Mouse (Mus musculus): Measurements from ENCODE around the gene Mael.

Gene Mael

DNA sequence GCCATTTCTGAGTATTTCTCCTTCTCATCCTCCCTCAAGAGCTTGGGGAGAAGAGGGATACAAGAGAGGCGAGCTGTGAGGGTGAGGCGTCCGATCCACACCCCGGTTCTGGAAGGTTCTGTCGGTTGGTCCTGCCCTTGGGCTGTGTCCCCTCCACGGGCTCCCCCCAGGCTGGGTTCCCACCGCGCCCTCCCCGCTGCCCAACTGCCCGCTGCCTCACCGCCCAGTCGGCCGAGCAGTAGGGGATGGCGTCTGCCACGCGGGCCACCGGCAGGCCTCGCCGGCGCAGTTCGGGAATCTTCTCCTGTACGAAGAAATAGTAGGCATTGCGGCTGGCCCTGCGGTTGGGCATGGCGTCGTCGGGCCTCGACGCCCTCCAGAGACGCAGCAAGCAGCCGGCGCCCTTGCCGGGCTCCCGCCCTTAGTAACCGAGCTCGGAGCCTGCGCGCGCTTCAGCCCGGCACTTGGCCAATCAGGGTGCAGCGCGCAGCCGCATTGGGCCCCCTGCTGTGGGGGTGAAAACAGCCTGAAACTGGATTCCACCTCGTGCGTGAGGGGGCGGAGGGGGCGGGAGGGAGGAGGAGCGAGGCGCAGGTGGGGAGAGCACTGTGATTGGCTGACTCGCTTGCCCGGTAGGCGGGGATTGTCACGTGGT lies at the start of gene Mael:
Mael (minus strand) TSS at position 433 of the 655 bp plus-strand sequence.
- no peak for DNase-seq (ENCODE audit: low read depth, low spot score)
- no peaks in the 10 kb centered on the region for H3K27me3 ChIP-seq (ENCODE audit: control insufficient read depth, insufficient read depth, low read length, poor library complexity, severe bottlenecking)
- no peaks in the 10 kb centered on the region for H3K36me3 ChIP-seq (ENCODE audit: control insufficient read depth, insufficient read depth, low read length, poor library complexity, severe bottlenecking)

- H3K36me3 ChIP-seq (ENCODE audit: control insufficient read depth, insufficient read depth, low read length, poor library complexity, severe bottlenecking) = no peaks in the 10 kb centered on the region
- H3K27me3 ChIP-seq (ENCODE audit: control insufficient read depth, insufficient read depth, low read length, poor library complexity, severe bottlenecking) = no peaks in the 10 kb centered on the region; the same call in 1 of the 2 replicates
- no peak for DNase-seq (ENCODE audit: low read depth, low spot score)
These were observed 47.7 kb upstream of the Mael start for GRCm38 (mm10) chr1:166286231-166286630.

- no peaks in the 10 kb centered on the region for H3K36me3 ChIP-seq (ENCODE audit: control insufficient read depth, insufficient read depth, low read length, poor library complexity, severe bottlenecking)
- no peak for DNase-seq (ENCODE audit: low read depth, low spot score)
- H3K27me3 ChIP-seq (ENCODE audit: control insufficient read depth, insufficient read depth, low read length, poor library complexity, severe bottlenecking) = no peaks in the 10 kb centered on the region
These were observed 45.8 kb upstream of the Mael start for GRCm38 (mm10) chr1:166284390-166284789.

- no peaks in the 10 kb centered on the region for H3K27me3 ChIP-seq (ENCODE audit: control insufficient read depth, insufficient read depth, low read length, poor library complexity, severe bottlenecking)
- no peak for DNase-seq (ENCODE audit: low read depth, low spot score)
- H3K36me3 ChIP-seq (ENCODE audit: control insufficient read depth, insufficient read depth, low read length, poor library complexity, severe bottlenecking) = no peaks in the 10 kb centered on the region
These were observed 44.9 kb upstream of the Mael start for GRCm38 (mm10) chr1:166283451-166283850.

GRCm38 (mm10) chr1:166282597-166283210 lies 44.2 kb upstream of the Mael start:
- Histone ChIP-seq H3K36me3 (ENCODE audit: control insufficient read depth, insufficient read depth, low read length, poor library complexity, severe bottlenecking) (no peaks in the 10 kb centered on the region), H3K27me3 (ENCODE audit: control insufficient read depth, insufficient read depth, low read length, poor library complexity, severe bottlenecking) (no peaks in the 10 kb centered on the region)
- DNase-seq (ENCODE audit: low read depth, low spot score) = no peak

GRCm38 (mm10) chr1:166281836-166282235 lies 43.3 kb upstream of the Mael start:
- Histone ChIP-seq H3K27me3 (ENCODE audit: control insufficient read depth, insufficient read depth, low read length, poor library complexity, severe bottlenecking) (no peaks in the 10 kb centered on the region), H3K36me3 (ENCODE audit: control insufficient read depth, insufficient read depth, low read length, poor library complexity, severe bottlenecking) (no peaks in the 10 kb centered on the region)
- no peak for DNase-seq (ENCODE audit: low read depth, low spot score)

GRCm38 (mm10) chr1:166281287-166281686 lies 42.7 kb upstream of the Mael start:
- H3K27me3 ChIP-seq (ENCODE audit: control insufficient read depth, insufficient read depth, low read length, poor library complexity, severe bottlenecking) = no peaks in the 10 kb centered on the region
- DNase-seq (ENCODE audit: low read depth, low spot score) = no peak
- no peaks in the 10 kb centered on the region for H3K36me3 ChIP-seq (ENCODE audit: control insufficient read depth, insufficient read depth, low read length, poor library complexity, severe bottlenecking)

GRCm38 (mm10) chr1:166280566-166280965 lies 42.0 kb upstream of the Mael start:
- Histone ChIP-seq H3K27me3 (ENCODE audit: control insufficient read depth, insufficient read depth, low read length, poor library complexity, severe bottlenecking) (no peaks in the 10 kb centered on the region), H3K36me3 (ENCODE audit: control insufficient read depth, insufficient read depth, low read length, poor library complexity, severe bottlenecking) (no peaks in the 10 kb centered on the region)
- DNase-seq (ENCODE audit: low read depth, low spot score) = no peak

DNA sequence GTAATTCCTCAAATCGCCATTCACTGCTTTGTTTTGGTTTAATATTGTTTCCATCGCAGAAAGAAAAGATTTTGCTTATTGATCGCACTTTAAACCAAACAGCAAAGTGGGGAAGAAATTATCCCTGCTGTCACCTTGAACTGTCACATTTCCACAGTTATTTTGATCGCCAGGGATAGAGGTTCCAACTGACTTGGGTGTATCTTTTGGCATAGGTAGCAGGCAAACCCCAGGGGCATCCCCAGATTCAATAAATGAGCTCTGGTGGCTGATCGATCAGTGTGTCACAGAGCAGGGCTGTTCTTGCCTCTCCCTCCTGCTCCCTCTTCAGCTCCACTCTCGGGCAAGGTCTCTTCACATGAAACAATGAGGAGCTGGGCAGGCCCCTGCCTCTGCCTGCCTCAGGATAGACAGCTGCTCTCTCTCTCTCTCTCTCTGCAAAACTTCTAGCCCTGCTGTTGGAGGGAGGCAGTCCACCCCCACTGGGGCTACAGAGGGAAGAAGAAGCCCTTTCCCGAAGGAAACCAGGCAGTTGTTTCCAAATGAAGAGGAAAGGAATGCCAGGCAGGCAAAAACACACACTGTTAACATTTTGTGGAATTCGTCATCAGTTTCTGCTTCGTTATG lies 41.1 kb upstream of the Mael start:
- Histone ChIP-seq H3K36me3 (ENCODE audit: control insufficient read depth, insufficient read depth, low read length, poor library complexity, severe bottlenecking) (no peaks in the 10 kb centered on the region), H3K27me3 (ENCODE audit: control insufficient read depth, insufficient read depth, low read length, poor library complexity, severe bottlenecking) (no peaks in the 10 kb centered on the region)
- no peak for DNase-seq (ENCODE audit: low read depth, low spot score)

- H3K36me3 ChIP-seq (ENCODE audit: control insufficient read depth, insufficient read depth, low read length, poor library complexity, severe bottlenecking) = no peaks in the 10 kb centered on the region
- H3K27me3 ChIP-seq (ENCODE audit: control insufficient read depth, insufficient read depth, low read length, poor library complexity, severe bottlenecking) = no peaks in the 10 kb centered on the region
- DNase-seq (ENCODE audit: low read depth, low spot score) = no peak
These were observed 40.2 kb upstream of the Mael start for GRCm38 (mm10) chr1:166278786-166279185.

DNA sequence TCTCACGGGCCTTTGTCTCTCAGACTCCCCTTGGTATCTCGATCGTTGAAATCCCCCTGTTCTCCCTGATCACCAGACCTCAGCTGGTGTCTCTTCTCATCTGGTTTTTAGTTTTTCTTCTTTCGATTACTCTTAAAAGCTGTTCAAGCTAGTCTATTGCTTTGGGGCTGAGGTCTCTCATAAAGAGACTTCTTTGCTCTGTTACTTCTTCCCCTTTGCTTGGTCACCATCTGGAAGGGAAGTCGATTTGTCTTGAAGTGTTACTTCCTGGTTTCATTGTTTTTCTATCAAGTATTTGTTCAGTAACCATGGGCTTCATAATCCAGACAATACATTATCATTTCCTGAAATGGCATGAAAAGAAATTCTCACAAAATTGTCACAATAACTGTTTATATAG lies 29.7 kb upstream of the Mael start:
- DNase-seq (ENCODE audit: low read depth, low spot score) = no peak
- H3K27me3 ChIP-seq (ENCODE audit: control insufficient read depth, insufficient read depth, low read length, poor library complexity, severe bottlenecking) = no peaks in the 10 kb centered on the region
- no peaks in the 10 kb centered on the region for H3K36me3 ChIP-seq (ENCODE audit: control insufficient read depth, insufficient read depth, low read length, poor library complexity, severe bottlenecking)

- DNase-seq (ENCODE audit: low read depth, low spot score) = no peak
These were observed 28.4 kb upstream of the Mael start for GRCm38 (mm10) chr1:166266918-166267317.

DNA sequence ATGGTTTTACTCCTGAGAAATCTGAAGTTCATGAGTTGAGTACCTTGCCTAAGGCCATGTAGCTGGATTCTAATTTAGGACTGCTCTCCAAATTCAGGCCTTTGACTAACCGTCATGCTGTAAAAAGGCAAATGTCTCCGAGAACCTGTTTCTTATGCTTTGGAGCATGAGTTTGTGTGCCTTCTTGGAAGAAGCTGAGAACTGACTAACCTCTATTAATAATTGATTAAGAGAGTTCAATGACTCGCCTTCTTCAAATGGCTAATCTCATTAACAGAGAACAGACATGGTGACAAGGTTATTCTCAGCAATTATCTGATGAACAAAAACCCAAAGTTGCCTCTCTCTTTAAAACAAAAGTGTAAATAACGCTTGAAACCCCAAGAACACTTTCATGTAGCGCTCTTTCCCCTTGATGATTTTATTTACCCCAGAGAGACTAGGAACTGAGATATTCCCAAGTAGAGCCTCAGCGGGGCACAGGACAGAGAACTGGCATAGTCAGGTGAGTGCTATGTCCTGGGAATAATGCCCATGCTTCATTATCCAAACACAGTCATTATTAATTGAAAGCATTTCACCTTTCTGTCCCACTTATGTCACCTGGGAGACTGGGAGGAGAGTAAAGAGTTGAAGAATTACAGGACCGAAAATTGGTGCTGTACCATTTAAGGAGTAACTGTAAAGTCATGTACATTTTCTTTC lies 27.6 kb upstream of the Mael start:
- Histone ChIP-seq H3K36me3 (ENCODE audit: control insufficient read depth, insufficient read depth, low read length, poor library complexity, severe bottlenecking) (no peaks in the 10 kb centered on the region), H3K27me3 (ENCODE audit: control insufficient read depth, insufficient read depth, low read length, poor library complexity, severe bottlenecking) (no peaks in the 10 kb centered on the region)
- no peak for DNase-seq (ENCODE audit: low read depth, low spot score)

More at GRCm38 (mm10) chr1:166266918-166267317, 28.4 kb upstream of the Mael start:
- no peaks in the 10 kb centered on the region for H3K27me3 ChIP-seq (ENCODE audit: control insufficient read depth, insufficient read depth, low read length, poor library complexity, severe bottlenecking)
- H3K36me3 ChIP-seq (ENCODE audit: control insufficient read depth, insufficient read depth, low read length, poor library complexity, severe bottlenecking) = no peaks in the 10 kb centered on the region

GRCm38 (mm10) chr1:166259526-166259925 lies 21.0 kb upstream of the Mael start:
- no peaks in the 10 kb centered on the region for H3K36me3 ChIP-seq (ENCODE audit: control insufficient read depth, insufficient read depth, low read length, poor library complexity, severe bottlenecking)
- H3K27me3 ChIP-seq (ENCODE audit: control insufficient read depth, insufficient read depth, low read length, poor library complexity, severe bottlenecking) = no peaks in the 10 kb centered on the region
- no peak for DNase-seq (ENCODE audit: low read depth, low spot score)

GRCm38 (mm10) chr1:166256898-166257297 lies 18.4 kb upstream of the Mael start:
- DNase-seq (ENCODE audit: low read depth, low spot score) = no peak

More at GRCm38 (mm10) chr1:166256898-166257297, 18.4 kb upstream of the Mael start:
- no peaks in the 10 kb centered on the region; the same call in 1 of the 2 replicates for H3K27me3 ChIP-seq (ENCODE audit: control insufficient read depth, insufficient read depth, low read length, poor library complexity, severe bottlenecking)
- no peaks in the 10 kb centered on the region for H3K36me3 ChIP-seq (ENCODE audit: control insufficient read depth, insufficient read depth, low read length, poor library complexity, severe bottlenecking)
